Mouse (Mus musculus) brain, embryonic 14.5 days (tissue): ENCODE data around the gene Chmp3.

Experiments used
- CTCF ChIP-seq: fragments of 200-500 bp; IDR thresholded peaks from 2 replicates; pipeline ENCODE4 v1.5.1; 2012; ENCODE audit warnings: inconsistent platforms, mild to moderate bottlenecking, moderate library complexity, borderline replicate concordance; ENCODE audit not compliant: insufficient read depth, insufficient read length; ENCODE audit errors: extremely low read depth
- POLR2A ChIP-seq: fragments of 200-500 bp; IDR thresholded peaks from 2 replicates; pipeline ENCODE4 v1.6.1; 2012; ENCODE audit warnings: mild to moderate bottlenecking, inconsistent platforms, borderline replicate concordance; ENCODE audit not compliant: poor library complexity, insufficient read depth, insufficient read length, severe bottlenecking; ENCODE audit errors: extremely low read depth

- no peak for TF ChIP-seq CTCF
- no peak for TF ChIP-seq POLR2A
Observed at GRCm38 (mm10) chr6:71631706-71632461, 88.3 kb downstream of the Chmp3 start.
